Mouse (Mus musculus): ENCODE data around the gene Tmem52.

Tmem52 gene

GRCm38 (mm10) chr4:155508614-155509013, 39.7 kb downstream of the Tmem52 start:
- no peak for DNase-seq (ENCODE audit: low read depth, low spot score)

GRCm38 (mm10) chr4:155510981-155511380, 42.1 kb downstream of the Tmem52 start:
- DNase-seq (ENCODE audit: low read depth, low spot score), result no peak

GRCm38 (mm10) chr4:155514810-155515209, 45.9 kb downstream of the Tmem52 start:
- no peak for DNase-seq (ENCODE audit: low read depth, low spot score)

DNA sequence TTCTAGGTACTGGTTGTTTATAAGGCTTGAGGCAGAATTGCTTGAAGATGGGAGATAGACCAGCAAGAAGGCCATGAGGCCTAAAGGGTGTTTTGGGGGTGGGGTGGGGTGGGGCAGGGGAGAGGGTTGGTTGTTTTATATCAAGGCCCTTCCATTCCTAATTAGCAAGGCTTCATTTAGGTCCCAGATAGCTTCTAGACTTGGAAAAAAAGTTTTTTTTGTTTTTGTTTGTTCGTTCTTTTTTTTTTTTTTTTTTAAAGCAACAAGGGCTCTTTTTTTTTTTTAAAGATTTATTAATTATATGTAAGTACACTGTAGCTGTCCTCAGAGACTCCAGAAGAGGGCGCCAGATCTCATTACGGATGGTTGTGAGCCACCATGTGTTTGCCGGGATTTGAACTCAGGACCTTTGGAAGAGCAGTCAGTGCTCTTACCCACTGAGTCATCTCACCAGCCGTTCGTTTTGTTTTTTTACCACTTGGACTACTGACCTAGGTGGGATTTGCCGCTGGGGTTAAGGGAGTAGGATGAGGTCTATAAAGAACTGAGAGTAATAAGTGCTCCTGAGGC, 49.1 kb downstream of the Tmem52 start:
- DNase-seq (ENCODE audit: low read depth, low spot score), result no peak

All from 3T3-L1 (cell line).